Mouse (Mus musculus) embryo, embryonic 11 days (tissue): ENCODE measurements around the gene Hormad2.

ENCODE experiments used
- DNase-seq: peaks from one replicate; pipeline ENCODE4 v3.0.0-alpha.2; 2015

Hormad2 gene

DNA sequence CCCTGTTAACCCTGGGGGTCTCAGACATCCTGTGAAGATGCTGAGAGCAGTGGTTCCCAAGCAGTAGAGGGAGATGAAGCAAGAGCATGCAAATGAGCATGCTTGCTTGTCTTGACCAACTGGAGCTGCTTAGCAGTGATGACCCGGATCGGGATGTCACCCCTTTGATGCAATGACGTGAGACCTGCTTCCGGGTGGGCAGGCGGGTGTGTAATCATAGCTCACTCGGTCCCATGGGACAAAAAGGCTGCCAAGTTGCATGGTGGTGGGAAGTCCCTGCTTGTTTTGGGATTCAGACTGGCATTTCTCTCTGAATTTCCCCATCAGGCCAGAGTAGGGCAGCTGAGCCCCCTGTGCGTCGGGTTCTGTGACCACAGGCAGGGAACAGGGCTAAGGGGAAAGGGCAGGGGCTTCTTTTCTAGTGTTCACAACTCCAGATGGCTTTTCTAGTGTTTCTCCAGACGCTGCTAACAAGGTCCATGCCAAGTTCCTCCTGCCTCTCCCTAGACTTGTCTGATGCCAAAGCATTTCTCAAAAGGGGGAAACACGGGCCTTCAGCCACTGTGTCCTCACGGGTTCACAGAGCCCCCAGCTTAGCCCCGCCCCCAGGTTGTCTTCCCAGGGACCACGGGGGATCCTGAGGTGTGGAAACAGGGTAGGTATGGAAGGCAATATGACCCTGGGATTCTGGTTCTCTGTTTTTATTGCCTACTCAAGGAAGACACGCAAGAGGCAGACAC is 141.0 kb downstream of the Hormad2 start:
- DNase-seq = no peak

DNA sequence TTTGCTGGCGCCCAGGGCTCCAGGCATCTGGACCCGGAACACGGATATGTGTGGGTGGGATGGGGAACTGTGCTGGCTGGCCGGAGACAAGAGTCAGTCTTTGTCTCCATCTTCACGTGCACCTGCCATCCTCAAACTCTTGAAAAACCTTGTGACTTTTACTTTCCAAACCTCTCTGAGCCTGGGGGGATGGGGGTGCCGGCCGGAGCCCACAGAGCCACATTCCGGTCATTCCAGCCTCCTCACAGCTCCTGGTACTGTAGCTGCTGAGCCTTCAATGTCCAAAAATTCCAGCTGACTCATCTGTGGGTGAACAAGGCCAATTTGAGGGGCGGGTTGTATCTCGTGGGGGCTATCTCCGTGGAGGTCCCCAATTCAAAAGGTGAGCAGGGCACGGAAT is 141.7 kb downstream of the Hormad2 start:
- no peak for DNase-seq

DNA sequence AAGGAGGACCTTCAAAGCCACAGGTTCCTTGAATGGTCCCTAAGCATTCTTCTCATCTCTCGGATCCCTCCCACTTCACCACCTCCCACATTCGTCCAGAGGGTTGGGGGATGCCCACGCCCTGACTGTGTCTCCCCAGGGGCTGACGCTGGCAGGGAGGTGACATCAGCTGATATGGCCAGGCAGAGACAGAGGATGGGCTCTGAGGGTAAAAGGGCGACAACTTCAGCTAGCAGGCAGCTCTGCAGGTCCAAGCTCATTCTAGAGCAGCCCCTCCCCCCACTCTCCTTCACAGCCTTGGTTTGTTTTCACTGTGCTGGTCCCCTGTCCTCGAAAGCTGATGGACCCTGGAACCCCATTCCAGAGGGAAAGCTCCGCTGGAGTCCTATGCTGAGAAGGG is 142.3 kb downstream of the Hormad2 start:
- DNase-seq = no peak

DNA sequence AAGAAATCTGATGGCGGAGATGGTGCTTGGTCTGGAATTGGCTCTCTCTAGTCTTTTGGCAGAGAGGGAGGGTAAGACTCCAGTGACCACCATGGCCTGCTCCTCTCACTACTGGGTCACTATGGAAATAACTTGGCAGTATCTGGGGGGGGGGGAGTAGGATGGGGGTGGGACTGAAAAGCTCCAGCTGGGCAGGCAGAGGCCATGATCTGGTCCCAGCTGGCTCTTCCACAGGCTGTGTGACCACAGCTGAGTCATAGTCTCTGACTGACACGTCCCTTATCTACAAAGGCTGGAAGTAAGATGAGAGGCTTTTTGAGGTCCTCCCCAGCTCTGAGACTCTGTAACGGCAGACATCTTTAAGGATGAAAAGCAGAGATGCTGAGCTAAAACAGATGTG is 143.2 kb downstream of the Hormad2 start:
- DNase-seq = no peak

DNA sequence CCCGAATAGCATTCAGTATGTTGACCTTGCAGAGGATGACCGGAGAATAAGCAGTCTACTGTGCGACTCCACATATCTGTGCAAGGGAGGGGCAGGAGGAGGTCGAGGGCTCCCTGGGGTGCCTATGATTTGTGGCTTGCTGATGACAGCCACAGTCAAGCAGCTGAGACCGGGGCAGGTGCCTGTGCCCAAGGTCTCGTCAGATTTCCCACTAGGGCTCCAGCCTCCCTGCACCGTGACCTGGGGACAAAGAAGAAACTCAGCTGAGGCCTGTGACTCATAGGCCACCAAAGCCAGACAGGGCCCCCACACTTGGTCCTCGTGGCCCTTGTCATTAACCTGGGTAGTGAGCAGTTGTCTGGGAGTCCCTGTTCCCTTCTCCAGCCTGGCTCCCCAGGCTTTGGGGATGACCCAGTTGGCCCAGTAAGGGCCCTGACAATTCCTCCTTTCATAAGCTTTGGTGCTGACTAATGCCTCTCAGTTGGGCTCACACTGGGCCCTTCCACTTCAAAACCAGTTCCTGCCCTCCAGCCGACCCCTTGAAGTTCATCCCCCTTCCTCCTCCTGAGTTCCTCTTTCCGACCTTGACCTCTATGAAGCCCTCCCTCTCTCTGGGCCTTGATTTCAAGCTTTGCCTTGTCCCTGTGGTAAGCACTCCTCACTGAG is 144.2 kb downstream of the Hormad2 start:
- DNase-seq = no peak
